Mouse (Mus musculus): ENCODE data around the gene Plekhj1.
"Not testable (repeated sequence)": the region's sequence is repeated elsewhere in the genome, so short reads cannot be mapped to it uniquely, and the experiment has no call there.

Gene Plekhj1

DNA sequence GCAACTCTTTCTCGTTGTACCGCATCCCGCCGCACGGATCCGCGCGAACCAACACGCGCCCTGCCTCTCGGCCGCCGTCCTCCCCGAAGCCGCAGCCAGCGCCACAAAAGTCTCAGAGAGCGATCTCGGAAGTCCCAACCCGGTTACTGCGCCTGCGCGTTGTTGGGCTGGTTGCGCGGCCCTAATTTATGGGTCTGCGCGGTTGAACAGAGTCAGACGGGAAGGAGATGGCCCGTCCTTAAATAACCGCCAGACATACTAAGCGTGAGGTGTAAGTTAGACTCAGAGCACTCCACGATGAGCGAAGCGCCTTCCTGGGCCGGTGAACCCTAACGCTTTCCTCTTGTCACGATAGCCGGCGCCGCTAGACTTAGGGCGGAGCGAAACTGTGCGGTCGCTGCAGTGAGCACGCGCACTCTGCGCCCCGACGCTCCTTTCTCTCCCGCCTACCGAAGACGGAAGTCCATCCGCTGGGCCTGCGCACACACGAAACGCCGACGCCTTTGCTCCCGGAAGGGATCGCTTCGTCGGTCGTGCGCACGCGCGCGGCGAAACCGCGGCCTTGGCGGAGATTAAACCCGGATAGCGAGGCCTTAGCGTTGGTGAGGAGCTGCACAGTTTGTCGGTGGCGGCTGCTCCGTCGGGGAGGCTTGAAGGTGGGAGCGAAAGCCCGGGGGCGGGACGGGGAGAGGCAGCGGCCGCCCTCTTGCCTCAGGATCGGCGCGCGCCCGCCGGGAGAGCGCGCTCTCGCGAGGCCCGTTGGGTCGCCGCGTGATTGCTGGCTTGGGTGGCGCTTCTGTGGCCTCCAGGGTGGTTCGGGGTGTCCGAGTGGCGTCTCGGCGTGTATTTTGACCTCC, at the start of gene Plekhj1, which contains the start of gene Sf3a2:
Gene Plekhj1, minus strand, starts transcription at position 477 of the 857 bp plus-strand sequence.
Gene Sf3a2, plus strand, starts transcription at position 49 of the 857 bp plus-strand sequence.
- DNase-seq, result peak; percentile 96 to 99

- no peak for DNase-seq
These were observed 47.3 kb upstream of the Plekhj1 start for GRCm38 (mm10) chr10:80845732-80846131.

DNA sequence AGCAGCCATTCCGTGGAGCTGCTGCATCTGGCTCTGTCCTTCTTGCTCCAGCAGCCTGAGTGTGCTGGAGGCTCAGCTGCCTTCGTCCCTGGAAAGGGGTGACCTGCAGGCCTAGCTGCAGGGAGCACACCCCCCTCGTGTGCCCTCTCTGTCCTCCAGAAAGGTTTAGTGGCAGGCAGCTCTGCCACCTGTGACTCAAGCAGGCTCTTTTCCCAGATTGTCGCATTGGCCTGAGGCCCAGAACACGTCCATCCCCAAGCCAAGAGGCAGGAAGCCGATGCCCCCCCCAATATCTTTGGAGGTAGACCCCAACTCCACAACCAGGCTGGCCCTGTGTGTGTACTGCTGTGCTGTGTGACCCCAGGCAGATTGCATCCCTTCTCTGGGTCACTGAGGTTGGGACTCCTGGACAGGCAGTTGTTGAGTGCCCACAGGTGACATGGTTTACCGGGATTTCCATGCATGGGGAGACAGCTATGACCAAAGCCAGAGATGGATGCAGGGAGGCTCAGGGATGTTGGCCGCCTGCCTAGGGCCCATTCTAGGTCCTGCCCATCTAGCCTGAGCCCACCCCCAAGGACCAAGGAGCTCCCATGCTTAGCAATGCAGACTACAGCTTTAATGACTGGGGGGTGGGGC, 46.7 kb upstream of the Plekhj1 start:
- DNase-seq, result peak in 1 of 2 experiments; percentile 44

- DNase-seq, result peak; percentile 78 to 82
These were observed 45.6 kb upstream of the Plekhj1 start, which contains the start of gene Lingo3 for GRCm38 (mm10) chr10:80843931-80844547. Gene Lingo3, minus strand, starts transcription at chr10:80844039.

GRCm38 (mm10) chr10:80843087-80843930, 44.9 kb upstream of the Plekhj1 start:
- no peak for DNase-seq

- DNase-seq, result no peak
These were observed 43.9 kb upstream of the Plekhj1 start for GRCm38 (mm10) chr10:80842334-80842733.

- DNase-seq, result no peak
These were observed 43.3 kb upstream of the Plekhj1 start for GRCm38 (mm10) chr10:80841685-80842084.

DNA sequence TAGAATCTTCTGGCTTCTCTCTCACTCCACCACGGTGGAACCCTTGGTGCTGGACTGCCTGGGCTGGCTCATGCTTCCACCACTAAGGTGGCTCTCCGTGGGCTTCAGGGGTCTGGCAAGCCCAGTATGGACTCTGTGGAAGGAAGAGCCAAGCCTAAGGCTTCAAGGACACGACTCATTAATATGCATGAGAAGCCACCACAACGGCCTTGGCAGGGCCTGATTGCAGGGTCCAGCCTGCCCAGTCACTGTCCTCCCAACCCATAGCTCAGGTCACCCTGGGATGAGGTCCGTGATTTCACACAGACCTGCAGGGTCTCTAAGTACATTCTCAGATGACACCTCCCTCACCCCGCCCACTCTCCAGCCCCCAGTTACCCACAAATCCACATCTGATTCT, 41.4 kb upstream of the Plekhj1 start:
- DNase-seq, result no peak

DNA sequence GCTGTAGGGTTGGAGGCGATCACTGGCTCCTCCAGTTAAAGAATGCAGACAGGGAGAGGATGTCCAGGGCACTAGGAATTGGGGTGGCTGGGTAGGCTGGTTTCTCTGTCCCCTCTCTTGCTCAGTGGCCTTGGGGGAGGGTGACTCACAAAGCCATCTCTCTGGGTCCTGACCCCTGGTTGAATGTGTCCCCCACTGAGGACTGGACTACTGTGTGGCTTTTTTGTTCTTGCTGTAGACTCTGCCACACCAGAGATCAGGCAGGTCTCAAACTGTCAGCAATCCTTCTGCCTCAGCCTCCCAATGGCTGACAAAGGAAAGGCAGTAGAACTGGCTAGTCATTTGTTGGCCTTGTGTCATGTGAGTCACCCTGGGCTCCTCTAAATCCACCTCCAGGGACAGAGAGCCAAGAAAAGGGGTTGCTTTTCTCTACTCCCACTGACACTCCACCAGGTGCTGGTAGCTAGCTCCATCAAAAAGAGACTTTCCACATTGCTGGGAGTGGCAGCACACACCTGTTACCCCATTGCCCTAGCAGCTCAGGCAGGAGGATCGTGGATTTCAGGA, 40.0 kb upstream of the Plekhj1 start:
- DNase-seq, result no peak

DNA sequence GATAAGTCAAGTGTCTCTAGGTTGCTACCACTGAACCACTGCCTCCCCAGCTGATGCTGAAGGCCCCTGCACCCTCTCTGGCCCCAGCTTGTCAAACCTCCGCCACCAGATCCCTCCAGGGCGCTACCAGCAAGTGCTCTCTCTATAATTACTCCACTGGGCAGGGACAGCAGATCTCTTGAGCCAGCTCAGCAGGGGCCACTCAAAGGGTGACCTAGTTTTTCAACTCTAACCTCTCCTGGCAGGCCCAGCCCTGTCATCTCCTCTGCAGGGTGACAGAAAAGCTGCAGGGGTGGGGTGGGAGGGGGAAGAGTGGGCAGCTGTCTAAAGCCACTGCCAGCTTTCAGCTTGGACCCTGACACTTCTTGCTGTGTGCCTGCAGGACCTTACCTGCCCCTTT, 39.4 kb upstream of the Plekhj1 start:
- DNase-seq, result peak; percentile 68 to 73

GRCm38 (mm10) chr10:80836949-80837379, 38.5 kb upstream of the Plekhj1 start:
- peak in 1 of 2 experiments; percentile 51 for DNase-seq

DNA sequence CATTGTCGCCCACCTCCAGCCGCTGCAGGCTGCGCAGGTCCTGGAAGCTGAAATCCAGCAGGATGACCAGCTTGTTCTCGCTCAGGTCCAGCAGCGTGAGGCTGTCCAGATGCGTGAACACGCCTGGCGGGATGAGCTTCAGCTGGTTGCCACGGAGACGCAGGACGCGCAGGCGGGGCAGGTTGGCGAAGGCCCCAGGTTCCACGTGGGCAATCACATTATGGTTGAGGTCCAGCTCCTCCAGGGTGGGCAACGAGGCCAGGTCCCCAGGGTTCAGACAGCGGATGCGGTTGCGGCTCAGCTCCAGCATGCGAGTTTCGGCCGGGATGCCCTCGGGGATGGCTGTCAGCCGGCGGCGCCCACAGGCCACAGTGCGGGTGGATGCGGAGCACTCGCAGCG, 37.2 kb upstream of the Plekhj1 start:
- DNase-seq, result no peak

DNA sequence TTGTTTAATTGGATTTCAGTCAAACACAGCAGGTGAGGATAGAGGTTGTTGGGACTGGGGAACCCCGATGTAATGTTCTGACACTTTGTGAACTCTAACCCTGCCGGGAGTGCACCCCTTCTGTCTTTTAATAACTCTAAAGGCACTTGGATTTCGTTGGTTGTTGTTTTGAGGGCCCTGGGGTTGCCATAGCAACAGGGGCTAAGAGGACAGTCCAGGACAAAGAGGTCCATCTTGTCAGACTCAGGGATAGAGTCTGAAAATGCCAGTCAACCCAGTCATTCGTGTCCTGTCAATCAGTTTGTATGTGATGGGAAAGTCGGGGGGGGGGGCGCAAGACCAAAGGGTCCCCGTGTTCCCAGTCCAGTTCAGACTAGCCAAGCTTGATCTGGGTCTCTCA, 34.4 kb upstream of the Plekhj1 start:
- DNase-seq, result no peak

- DNase-seq, result no peak
These were observed 32.7 kb upstream of the Plekhj1 start for GRCm38 (mm10) chr10:80831136-80831535.

- no peak for DNase-seq
These were observed 31.2 kb upstream of the Plekhj1 start for GRCm38 (mm10) chr10:80829359-80830278.

DNA sequence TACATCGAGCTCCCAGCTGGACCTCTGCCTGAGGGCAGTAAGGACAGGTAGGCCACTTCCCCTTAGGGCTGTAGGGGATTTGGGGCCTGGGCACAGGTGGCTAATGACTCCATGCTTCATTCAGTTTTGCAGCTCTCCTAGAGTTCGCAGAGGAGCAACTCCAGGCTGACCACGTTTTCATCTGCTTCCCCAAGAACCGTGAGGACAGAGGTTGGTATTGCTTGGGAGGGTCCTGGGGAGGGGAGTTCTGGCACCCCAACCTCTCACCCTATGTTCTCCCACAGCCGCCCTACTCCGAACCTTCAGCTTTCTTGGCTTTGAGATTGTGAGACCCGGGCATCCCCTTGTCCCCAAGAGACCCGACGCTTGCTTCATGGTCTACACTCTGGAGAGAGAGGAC, 30.2 kb upstream of the Plekhj1 start:
- not testable (repeated sequence) for DNase-seq

GRCm38 (mm10) chr10:80827870-80828420, 29.5 kb upstream of the Plekhj1 start:
- DNase-seq, result no peak

GRCm38 (mm10) chr10:80827063-80827869, 28.8 kb upstream of the Plekhj1 start:
- no peak for DNase-seq
